In genomic region chr8:125177091-125177490, GRCm38 (mm10) we compare ENCODE assay signal across 17 mouse cellular contexts.
"Had no signal": no experiment of that assay in that cellular context is flagged by ENCODE, and none has a peak within 500 bp of the region (broad histone marks: within the 10 kb centered on the region; RNA-seq: fewer than 3 reads in every experiment).

No protein-coding gene starts in this region.

- DNase-seq: lung, adult 18-20 months; lung, embryonic 14.5 days; lung, postnatal 10 days; midbrain, embryonic 14.5 days; retina, postnatal 1 day; right cerebral cortex, adult 18-20 months; right cerebral cortex, postnatal 25 days; right cerebral cortex, postnatal 4 days; spleen, adult 18-20 months; thymus, adult 18-20 months; thymus, postnatal 25 days; thymus, postnatal 4 days had no signal

- H3K4me3 ChIP-seq: midbrain, embryonic 10.5 days; midbrain, embryonic 12.5 days; myocyte; neural tube, embryonic 13.5 days; neural tube, embryonic 15.5 days had no signal

- H3K27ac ChIP-seq: midbrain, embryonic 10.5 days; midbrain, embryonic 12.5 days; neural tube, embryonic 13.5 days; neural tube, embryonic 15.5 days had no signal
